Mouse (Mus musculus) left cerebral cortex, postnatal 36 days (tissue): ENCODE results near the gene Wdr31. TPM values are rescaled to one million over a fixed set of nuclear protein-coding genes. Genes with fewer than 3 reads are reported as not detected.

Source experiments
- DNase-seq, 2 experiments: peaks; one replicate each; pipeline ENCODE4 v3.0.0; 2021 to 2022; ENCODE audit warnings: low spot score in 2 of 2, mixed read lengths in 1 of 2
- intact Hi-C: fragments of 180-260 bp; cut with DNase I; formaldehyde crosslinking; loops from one replicate; pipeline ENCODE4 v1.15.1; 2025
- total RNA-seq, 2 experiments: library from RNA; stranded (reverse); gene quantifications; 2 replicates each; pipeline ENCODE4 v1.2.3; 2021

Wdr31 gene
- total RNA-seq, 2 experiments from 2014 or later: 7.8 to 8.9 TPM

DNA sequence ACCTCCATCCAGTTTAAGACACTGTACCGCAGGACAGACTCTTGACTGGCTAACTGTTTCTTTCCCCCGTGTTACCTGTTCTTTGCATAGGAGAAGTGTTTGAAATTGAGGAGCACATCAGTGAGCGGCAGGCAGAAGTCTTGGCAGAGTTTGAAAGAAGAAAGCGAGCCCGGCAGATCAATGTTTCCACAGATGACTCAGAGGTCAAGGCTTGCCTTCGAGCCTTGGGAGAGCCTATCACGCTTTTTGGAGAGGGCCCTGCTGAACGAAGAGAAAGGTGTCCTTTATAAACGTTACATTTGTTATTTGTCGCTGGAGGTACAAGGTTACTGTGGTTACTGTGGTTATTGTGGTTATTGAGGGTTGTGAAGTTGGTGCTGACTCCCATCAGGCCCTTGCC is 59.1 kb downstream of the Wdr31 start:
- intact Hi-C loops: no loop called here
- DNase-seq: no peak

DNA sequence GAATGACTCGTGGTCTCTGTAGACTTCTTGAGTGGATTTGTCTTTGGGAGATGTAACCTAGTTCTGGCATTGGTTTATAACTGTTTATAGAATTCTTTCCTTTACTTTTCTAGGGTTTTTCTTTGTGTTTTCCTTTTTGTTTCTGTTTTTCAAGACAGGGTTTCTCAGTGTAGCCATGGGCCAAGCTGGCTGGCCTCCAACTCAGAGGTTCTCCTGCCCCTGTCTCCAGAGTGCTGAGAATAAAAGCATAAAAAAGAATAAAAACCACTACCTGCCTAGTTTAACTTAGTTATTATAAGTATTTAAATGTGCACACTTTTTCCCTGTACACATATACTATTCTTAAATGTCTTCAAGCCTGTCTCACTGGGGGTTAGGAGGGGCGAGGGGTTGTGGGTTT is 60.4 kb downstream of the Wdr31 start:
- no peak for DNase-seq
- intact Hi-C loops: no loop called here

DNA sequence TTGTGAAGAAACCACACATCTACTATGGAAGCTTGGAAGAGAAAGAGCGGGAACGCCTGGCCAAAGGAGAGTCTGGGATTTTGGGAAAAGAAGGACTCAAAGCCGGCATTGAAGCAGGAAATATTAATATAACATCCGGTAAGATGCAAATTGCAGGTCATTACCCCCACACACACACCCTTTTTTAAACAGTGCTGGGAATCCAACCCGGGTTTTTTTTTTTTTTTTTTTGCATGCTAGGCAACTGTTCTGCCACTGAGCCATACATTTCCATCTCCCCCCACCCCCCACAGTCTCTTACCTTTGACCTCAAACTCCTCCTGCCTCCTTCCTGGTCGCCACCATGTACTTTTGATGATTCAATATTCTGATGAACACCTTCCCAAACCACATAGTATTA is 61.1 kb downstream of the Wdr31 start:
- intact Hi-C loops: loop anchor here (2.0 to 5.0 kb wide), 3 partner anchors 49 to 202 kb away; partner anchors contain the start of genes Fkbp15, Hdhd3 and Slc31a1

DNA sequence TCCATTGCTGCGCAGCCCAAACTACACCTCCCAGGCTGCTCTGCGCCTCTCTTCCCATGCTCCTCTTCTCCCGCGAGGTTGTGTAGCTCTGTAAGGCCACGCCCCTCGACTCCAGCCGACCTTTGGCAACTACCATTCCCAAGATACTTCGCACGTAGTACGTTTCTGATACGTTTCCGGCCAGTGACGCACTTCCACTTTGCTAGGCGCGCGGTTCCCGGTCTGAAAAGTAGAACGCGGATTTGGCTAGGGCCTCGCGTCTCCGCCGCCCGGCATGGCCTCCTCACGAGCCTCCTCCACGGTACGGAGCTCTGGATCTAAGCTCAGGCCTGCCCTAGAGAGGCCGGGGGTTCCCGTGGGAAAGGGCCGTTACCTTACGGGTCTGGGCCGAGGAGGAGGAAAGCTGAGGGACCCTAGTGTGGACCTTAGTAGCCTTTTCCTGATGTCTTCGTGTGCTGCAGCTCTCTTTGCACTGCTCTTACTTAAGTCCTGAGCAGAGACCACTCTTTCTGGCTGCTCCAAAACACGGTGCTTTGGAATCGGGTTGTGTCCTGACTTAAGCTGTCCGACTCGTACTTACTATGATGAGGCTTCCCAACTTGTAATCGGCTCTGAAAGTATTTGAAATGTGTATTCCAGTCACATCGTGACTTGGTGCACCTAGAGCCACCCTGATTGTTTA is 62.0 kb downstream of the Wdr31 start, which contains the start of the genes Cdc26 and Prpf4:
TSS of gene Cdc26 (minus strand) at position 42 of the 682 bp plus-strand sequence.
TSS of gene Prpf4 (plus strand) at position 197 of the 682 bp plus-strand sequence.
- DNase-seq: peak; percentile 96 to 98
- intact Hi-C loops: loop anchor here (2.0 to 5.0 kb wide), 3 partner anchors 48 to 201 kb away; partner anchors contain the start of genes Fkbp15, Hdhd3 and Slc31a1

More for the DNA sequence above, 61.1 kb downstream of the Wdr31 start:
- no peak for DNase-seq

DNA sequence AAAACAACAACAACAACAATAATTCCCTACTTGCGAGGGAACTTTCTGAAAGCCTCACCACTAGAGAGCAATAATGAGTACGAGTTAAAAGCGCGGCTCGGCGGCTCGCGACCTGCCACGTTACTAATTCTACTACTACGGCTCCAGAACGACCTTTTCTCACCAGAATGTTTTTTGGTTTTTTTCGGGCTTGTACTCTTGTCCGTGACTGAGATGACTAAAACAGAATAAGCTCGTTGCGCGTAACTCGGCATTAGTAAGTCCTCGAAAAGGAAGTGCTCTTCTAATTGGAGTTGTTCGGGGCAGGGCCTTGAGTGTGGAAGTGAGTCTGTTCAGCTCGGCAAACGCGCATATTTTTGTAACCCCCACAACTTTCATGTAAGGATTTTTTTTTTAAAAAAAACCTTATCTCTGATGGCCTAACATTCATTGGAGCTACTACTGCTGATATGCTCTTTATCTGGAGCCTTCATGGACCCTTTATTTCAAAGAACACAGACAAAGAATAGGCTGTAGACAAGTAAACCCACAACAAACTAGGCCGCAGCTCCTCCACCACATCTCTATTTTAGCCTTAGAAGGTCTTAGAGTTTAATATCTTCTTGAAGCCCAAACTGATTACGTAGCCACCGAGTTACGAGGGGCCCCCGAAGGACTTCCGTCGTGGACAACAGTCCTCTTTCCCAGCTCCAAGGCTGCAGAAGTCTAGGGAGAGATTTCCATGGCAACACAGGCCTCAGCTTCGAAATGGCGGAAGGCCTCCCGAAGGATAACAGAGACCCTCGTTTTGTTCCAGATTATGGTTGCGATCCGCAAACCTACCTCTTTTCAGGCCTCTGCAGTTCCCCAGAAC is 62.7 kb downstream of the Wdr31 start:
- peak; percentile 57 to 58 for DNase-seq
- intact Hi-C loops: loop anchor here (2.0 to 5.0 kb wide), 3 partner anchors 47 to 201 kb away; partner anchors contain the start of genes Fkbp15, Hdhd3 and Slc31a1

DNA sequence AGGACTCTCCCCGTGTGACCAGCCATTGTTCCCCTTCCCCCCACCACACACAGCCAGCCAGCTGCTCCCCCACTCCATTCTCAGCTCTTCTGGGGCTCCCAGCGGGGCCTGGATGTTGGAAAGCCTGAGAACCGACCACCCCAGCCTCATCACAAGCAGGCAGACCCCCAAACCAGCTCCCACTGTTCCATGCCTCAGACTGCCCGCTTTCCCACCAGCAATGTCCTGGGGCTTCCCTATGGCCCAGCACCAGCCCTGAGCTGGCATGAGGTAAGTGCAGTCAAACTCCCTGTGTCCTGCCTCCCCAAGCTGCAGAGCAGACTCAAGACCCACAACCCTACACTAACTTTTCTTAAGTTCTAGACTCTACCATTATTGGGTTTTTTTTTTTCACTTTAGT is 64.6 kb downstream of the Wdr31 start:
- intact Hi-C loops: loop anchor here (5.0 kb wide), 2 partner anchors 96 to 199 kb away; partner anchors contain the start of gene Hdhd3
- DNase-seq: no peak

DNA sequence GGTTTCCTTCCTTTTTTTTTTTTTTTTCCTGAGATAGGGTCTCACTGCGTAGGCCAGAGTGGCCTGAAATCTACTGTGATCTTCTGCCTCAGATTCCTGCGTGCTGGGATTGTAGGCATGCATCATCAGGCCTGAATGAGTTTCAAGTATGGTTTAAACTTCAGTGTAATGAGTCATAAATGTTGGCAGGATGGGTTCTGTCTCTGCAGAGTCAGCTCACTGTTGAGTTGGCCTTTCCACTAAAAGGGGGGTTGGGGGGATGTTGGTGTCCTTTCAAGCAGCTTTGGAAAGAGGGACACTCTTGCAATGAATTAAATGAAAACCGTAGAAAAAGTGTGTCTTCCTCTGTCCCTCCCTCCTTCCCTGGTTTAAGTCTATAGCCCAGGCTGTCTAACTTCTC is 71.7 kb downstream of the Wdr31 start:
- intact Hi-C loops: no loop called here
- no peak for DNase-seq

Other genes with a start within 250 kb of the Wdr31 start
- 10 to 100 TPM; 22.0 to 22.2 TPM for gene Zfp37, start 239.8 kb downstream of the Wdr31 start, total RNA-seq
- gene Slc31a2, start 208.3 kb downstream of the Wdr31 start, total RNA-seq: 1 to 10 TPM; 6.7 to 8.7 TPM
- 10 to 100 TPM; 34.5 to 38.9 TPM for gene Fkbp15, start 110.3 kb downstream of the Wdr31 start, total RNA-seq
- 10 to 100 TPM; 14.2 to 15.2 TPM for gene Slc31a1, start 110.2 kb downstream of the Wdr31 start, total RNA-seq
- gene Cdc26, start 62.3 kb downstream of the Wdr31 start, total RNA-seq: 10 to 100 TPM; 44.0 to 44.1 TPM
- gene Prpf4, start 62.1 kb downstream of the Wdr31 start, total RNA-seq: 10 to 100 TPM; 12.1 to 12.4 TPM
- gene Rnf183, start 35.6 kb downstream of the Wdr31 start, total RNA-seq: not detected
- under 1 TPM; 0.27 to 0.54 TPM for gene Bspry, start 9.2 kb upstream of the Wdr31 start, total RNA-seq
- gene Hdhd3, start 32.6 kb upstream of the Wdr31 start, total RNA-seq: 10 to 100 TPM in 1 of 2 experiments, 1 to 10 TPM in 1; 9.8 to 10.4 TPM
- 10 to 100 TPM; 28.0 to 28.4 TPM for gene Alad, start 49.0 kb upstream of the Wdr31 start, total RNA-seq
- gene Pole3, start 54.2 kb upstream of the Wdr31 start, total RNA-seq: 10 to 100 TPM; 22.5 to 23.1 TPM
- gene 4933430I17Rik, start 54.5 kb upstream of the Wdr31 start, total RNA-seq: under 1 TPM; 0.29 to 0.47 TPM
- gene Rgs3, start 89.0 kb upstream of the Wdr31 start, total RNA-seq: 10 to 100 TPM; 28.2 to 32.3 TPM